Mouse (Mus musculus) lung, postnatal 0 days (tissue): ENCODE results near the gene C1rl. TPM values are rescaled to one million over a fixed set of nuclear protein-coding genes. Genes with fewer than 3 reads are reported as not detected.
"Not testable (repeated sequence)": the region's sequence is repeated elsewhere in the genome, so short reads cannot be mapped to it uniquely, and the experiment has no call there.

Experiments used
- ATAC-seq: fragments of 200-750 bp; cut with Nextera tagmentation; 2 replicates; pipeline ENCODE4 v1.8.0; 2017; ENCODE audit warnings: moderate library complexity
- DNase-seq: peaks from one replicate; pipeline ENCODE4 v3.0.0-alpha.2; 2016; ENCODE audit warnings: low spot score
- H3K27ac ChIP-seq: fragments of 300-500 bp; sonication (generic); 2 replicates; pipeline ENCODE4 v1.5.1; 2014; ENCODE audit warnings: antibody characterized with exemption, mild to moderate bottlenecking, low read length, mixed read lengths
- H3K27me3 ChIP-seq: fragments of 300-500 bp; sonication (generic); replicated peaks from 2 replicates; pipeline ENCODE4 v1.6.1; 2014; ENCODE audit warnings: low read length, mixed read lengths; ENCODE audit not compliant: insufficient read depth
- H3K36me3 ChIP-seq: fragments of 300-500 bp; sonication (generic); 2 replicates; pipeline ENCODE4 v1.6.1; 2014; ENCODE audit warnings: low read length, mixed read lengths; ENCODE audit not compliant: insufficient read depth
- H3K4me1 ChIP-seq: fragments of 300-500 bp; sonication (generic); 2 replicates; pipeline ENCODE4 v1.6.1; 2014; ENCODE audit warnings: antibody characterized with exemption, low read depth, low read length, mixed read lengths; ENCODE audit not compliant: insufficient read depth
- H3K4me2 ChIP-seq: fragments of 300-500 bp; sonication (generic); replicated peaks from 2 replicates; pipeline ENCODE4 v1.6.1; 2014; ENCODE audit warnings: low read depth, mild to moderate bottlenecking, low read length, moderate library complexity, mixed read lengths
- H3K4me3 ChIP-seq: fragments of 300-500 bp; sonication (generic); 2 replicates; pipeline ENCODE4 v1.5.1; 2014; ENCODE audit warnings: low read depth, low read length
- H3K9ac ChIP-seq: fragments of 300-500 bp; sonication (generic); replicated peaks from 2 replicates; pipeline ENCODE4 v1.6.1; 2014; ENCODE audit warnings: low read depth, mild to moderate bottlenecking
- H3K9me3 ChIP-seq: fragments of 300-500 bp; sonication (generic); 2 replicates; pipeline ENCODE4 v1.6.1; 2016; ENCODE audit warnings: low read length, mixed read lengths
- CTCF ChIP-seq: IDR thresholded peaks from 2 replicates; pipeline ENCODE4 v1.5.1; 2016; ENCODE audit warnings: antibody characterized with exemption, mild to moderate bottlenecking
- EP300 ChIP-seq: IDR thresholded peaks from 2 replicates; pipeline ENCODE4 v1.6.1; 2016; ENCODE audit warnings: antibody characterized with exemption, mild to moderate bottlenecking, control low read depth
- WGBS: fragments of 180-500 bp; shearing (Covaris S2); extraction: QIAGEN DNeasy Blood & Tissue Kit; methylation state at CpG from one replicate; pipeline ENCODE4 v1.1.7; 2014; 5-methylcytosine and 5-hydroxymethylcytosine counted together
- polyA plus RNA-seq: library from polyadenylated mRNA; unstranded; fragments of >200 nt; fragmentation: Nextera tagmentation; extraction: Ambion mirVana; gene quantifications from 2 replicates; pipeline ENCODE4 v1.2.1, GENCODE M21; 2015

C1rl gene
- polyA plus RNA-seq, 1 experiment from 2014 or later, result 1.5 TPM

GRCm38 (mm10) chr6:124527881-124528280, 35.0 kb downstream of the C1rl start:
- H3K4me3 ChIP-seq, result no peak overlapping the region
- ATAC-seq, result no peak
- TF ChIP-seq EP300, result no peak
- DNase-seq, result no peak
- no peak overlapping the region for H3K4me2 ChIP-seq
- H3K27me3 ChIP-seq, result no peaks in the 10 kb centered on the region
- H3K9ac ChIP-seq, result no peak overlapping the region
- no peaks in the 10 kb centered on the region for H3K4me1 ChIP-seq
- no peak overlapping the region for H3K27ac ChIP-seq
- no peaks in the 10 kb centered on the region for H3K9me3 ChIP-seq
- WGBS, result 66% methylated on average over 3 of the region's 3 CpGs
- H3K36me3 ChIP-seq, result no peaks in the 10 kb centered on the region

GRCm38 (mm10) chr6:124531077-124531476, 38.2 kb downstream of the C1rl start:
- no peak overlapping the region for H3K4me3 ChIP-seq
- no peak for TF ChIP-seq EP300
- no peak for TF ChIP-seq CTCF
- H3K36me3 ChIP-seq, result no peaks in the 10 kb centered on the region
- 77% methylated on average over 8 of the region's 8 CpGs for WGBS
- H3K4me1 ChIP-seq, result no peaks in the 10 kb centered on the region
- no peak overlapping the region for H3K27ac ChIP-seq
- H3K9me3 ChIP-seq, result no peaks in the 10 kb centered on the region
- ATAC-seq, result no peak
- no peak for DNase-seq
- no peaks in the 10 kb centered on the region for H3K27me3 ChIP-seq
- no peak overlapping the region for H3K9ac ChIP-seq
- H3K4me2 ChIP-seq, result no peak overlapping the region

- 63% methylated on average over 7 of the region's 8 CpGs for WGBS
Measured at GRCm38 (mm10) chr6:124536125-124536829, 43.4 kb downstream of the C1rl start.

GRCm38 (mm10) chr6:124541176-124541575, 48.3 kb downstream of the C1rl start:
- H3K4me1 ChIP-seq, H3K9ac ChIP-seq, H3K4me3 ChIP-seq, DNase-seq, H3K27ac ChIP-seq, ATAC-seq, H3K27me3 ChIP-seq, H3K4me2 ChIP-seq, H3K9me3 ChIP-seq, H3K36me3 ChIP-seq: not testable (repeated sequence)
- 82% methylated on average over 2 of the region's 2 CpGs for WGBS

More at GRCm38 (mm10) chr6:124536125-124536829, 43.4 kb downstream of the C1rl start:
- not testable (repeated sequence) for H3K4me2 ChIP-seq, DNase-seq, H3K36me3 ChIP-seq, ATAC-seq, H3K27ac ChIP-seq, H3K4me3 ChIP-seq, H3K9ac ChIP-seq, H3K9me3 ChIP-seq, H3K4me1 ChIP-seq, H3K27me3 ChIP-seq

GRCm38 (mm10) chr6:124542284-124542683, 49.4 kb downstream of the C1rl start, which contains the start of gene C1s1:
Gene C1s1 (minus strand): TSS chr6:124542359.
- H3K27ac ChIP-seq, H3K4me3 ChIP-seq, H3K27me3 ChIP-seq, H3K9me3 ChIP-seq, H3K4me1 ChIP-seq, H3K4me2 ChIP-seq, H3K9ac ChIP-seq, H3K36me3 ChIP-seq: not testable (repeated sequence)
- TF ChIP-seq CTCF, result peak; percentile 69
- peak; percentile 70 for DNase-seq
- 10% methylated on average over 1 of the region's 1 CpGs for WGBS
- peak; percentile 83 for ATAC-seq

GRCm38 (mm10) chr6:124544466-124544865, 51.6 kb downstream of the C1rl start:
- Histone ChIP-seq H3K36me3 (no peaks in the 10 kb centered on the region), H3K9ac (no peak overlapping the region), H3K9me3 (no peaks in the 10 kb centered on the region), H3K4me1 (no peaks in the 10 kb centered on the region), H3K4me3 (no peak overlapping the region), H3K4me2 (no peak overlapping the region), H3K27me3 (no peaks in the 10 kb centered on the region), H3K27ac (no peak overlapping the region)
- DNase-seq (peak; percentile 11), ATAC-seq (no peak)
- TF ChIP-seq EP300 (no peak), CTCF (no peak; the same call in 1 of the 2 replicates)
- WGBS, result 67% methylated on average over 4 of the region's 6 CpGs

GRCm38 (mm10) chr6:124545425-124545824, 52.5 kb downstream of the C1rl start:
- ATAC-seq (no peak), DNase-seq (no peak)
- Histone ChIP-seq H3K4me2 (no peak overlapping the region), H3K4me3 (no peak overlapping the region), H3K9me3 (no peaks in the 10 kb centered on the region), H3K4me1 (no peaks in the 10 kb centered on the region), H3K9ac (no peak overlapping the region), H3K36me3 (no peaks in the 10 kb centered on the region), H3K27ac (no peak overlapping the region), H3K27me3 (no peaks in the 10 kb centered on the region)
- TF ChIP-seq CTCF, result no peak
- TF ChIP-seq EP300, result no peak
- WGBS, result 66% methylated on average over 2 of the region's 2 CpGs

- DNase-seq, H3K4me3 ChIP-seq, ATAC-seq, H3K27me3 ChIP-seq, H3K4me2 ChIP-seq, H3K9me3 ChIP-seq, H3K4me1 ChIP-seq, H3K9ac ChIP-seq, H3K36me3 ChIP-seq, H3K27ac ChIP-seq: not testable (repeated sequence)
- 94% methylated on average over 2 of the region's 3 CpGs for WGBS
Measured at GRCm38 (mm10) chr6:124547979-124548378, 55.1 kb downstream of the C1rl start.
